Mouse (Mus musculus) cerebral cortex, adult 2 months (tissue): ENCODE data around the gene Vav3.

Experiments used
- whole genome bisulfite sequencing: fragments of 180-500 bp; shearing (Covaris S2); methylation state at CpG from one replicate; pipeline ENCODE4 v1.1.7; 2018; 5-methylcytosine and 5-hydroxymethylcytosine counted together

The Vav3 gene

DNA sequence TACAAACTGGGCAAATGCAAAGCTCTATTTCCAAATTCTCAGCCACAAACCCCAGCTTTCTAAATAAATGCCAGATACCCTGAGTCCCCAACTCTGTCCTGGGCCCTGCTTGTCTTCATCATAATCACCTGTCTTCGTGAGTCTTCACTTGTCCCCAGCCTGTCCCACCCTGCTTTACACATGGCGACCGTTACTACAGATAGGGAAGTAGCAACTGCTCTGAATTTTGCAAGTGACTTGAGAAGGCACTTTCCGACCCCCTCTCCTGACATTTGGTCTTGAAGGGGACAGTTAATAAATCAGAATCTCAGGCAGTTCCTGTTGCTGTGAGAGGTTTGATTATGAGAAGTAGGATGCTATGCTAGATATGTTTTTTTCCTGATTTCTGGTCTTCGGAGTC lies 13.4 kb downstream of the Vav3 start:
- WGBS, result 94% methylated on average over 5 of the region's 5 CpGs

DNA sequence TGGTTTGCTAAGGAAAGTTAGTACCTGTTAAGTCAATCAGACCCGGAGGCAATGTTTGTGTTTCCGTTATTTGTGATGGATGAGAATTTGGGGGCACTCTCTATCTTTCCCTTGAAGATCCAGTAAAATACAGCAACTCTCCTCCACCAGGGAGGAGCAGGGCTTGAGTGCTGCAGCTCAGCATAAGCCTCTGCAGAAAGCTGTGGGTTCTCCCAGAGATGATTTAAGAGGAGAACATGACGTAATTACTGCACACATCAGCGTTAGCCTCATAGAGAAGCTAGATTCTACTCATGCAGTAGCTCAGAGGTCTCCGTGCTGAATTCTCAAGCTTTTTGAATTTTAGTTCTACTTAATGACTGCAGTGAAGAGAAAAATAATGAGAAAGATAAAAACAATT lies 14.7 kb downstream of the Vav3 start:
- 90% methylated on average over 5 of the region's 5 CpGs for WGBS

DNA sequence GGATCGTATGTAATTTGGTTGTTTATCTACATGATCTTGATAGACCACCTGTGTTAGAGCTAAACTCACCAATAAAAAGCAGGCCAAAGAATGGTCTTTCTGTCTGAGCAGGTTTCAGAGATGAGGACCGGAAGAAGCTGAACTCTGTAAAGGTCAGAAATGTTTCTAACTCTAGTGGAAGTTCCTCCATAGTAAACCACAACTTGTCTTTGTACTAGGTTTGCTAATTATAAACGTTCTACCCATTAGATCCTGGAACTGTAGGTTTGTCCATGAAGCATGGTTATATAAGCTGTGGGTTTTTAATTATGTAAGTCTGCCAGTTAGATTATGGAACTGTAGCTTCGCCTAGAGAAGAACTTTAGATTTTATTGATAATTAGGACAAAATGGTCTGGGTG lies 20.3 kb downstream of the Vav3 start:
- WGBS, result 81% methylated on average over 4 of the region's 4 CpGs

DNA sequence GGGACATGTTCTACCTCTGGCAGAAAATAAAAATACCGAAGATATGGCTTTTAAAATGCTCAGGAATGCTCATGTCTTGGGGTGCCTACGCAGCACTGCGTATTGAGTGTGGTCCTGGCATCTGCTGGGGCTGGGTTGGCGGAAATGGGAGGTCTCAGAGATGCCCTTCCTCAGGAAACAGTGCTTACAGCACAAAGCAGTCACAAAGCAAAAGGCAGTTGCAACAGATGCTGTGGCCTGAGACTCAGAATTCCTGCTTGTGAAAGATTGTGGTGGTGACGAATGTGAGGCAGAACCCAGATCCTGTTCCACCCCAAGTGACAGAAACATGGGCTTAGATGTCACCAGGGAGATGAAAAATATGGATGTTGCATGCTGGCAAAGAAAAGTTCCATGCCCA lies 21.4 kb downstream of the Vav3 start:
- WGBS, result 77% methylated on average over 5 of the region's 5 CpGs

DNA sequence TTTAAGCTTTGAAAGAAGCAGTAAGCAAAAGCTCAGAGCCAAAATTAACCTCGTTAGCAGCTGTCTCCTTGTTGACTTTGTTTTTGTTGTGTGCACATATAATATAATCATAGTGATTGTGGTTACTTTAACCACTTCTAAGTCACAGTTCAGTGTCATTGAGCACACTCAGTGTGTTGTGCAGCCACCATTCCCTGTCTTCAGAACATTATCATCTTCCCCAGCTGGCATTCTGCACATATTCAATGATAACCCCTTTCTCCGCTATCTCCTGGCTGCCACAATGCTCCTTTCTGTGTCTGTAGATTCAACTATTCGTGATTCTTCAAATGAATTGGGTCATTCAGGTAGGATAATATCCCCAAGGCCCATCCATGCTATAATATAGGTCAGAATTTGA lies 21.9 kb downstream of the Vav3 start:
- 80% methylated on average over 3 of the region's 3 CpGs for WGBS

DNA sequence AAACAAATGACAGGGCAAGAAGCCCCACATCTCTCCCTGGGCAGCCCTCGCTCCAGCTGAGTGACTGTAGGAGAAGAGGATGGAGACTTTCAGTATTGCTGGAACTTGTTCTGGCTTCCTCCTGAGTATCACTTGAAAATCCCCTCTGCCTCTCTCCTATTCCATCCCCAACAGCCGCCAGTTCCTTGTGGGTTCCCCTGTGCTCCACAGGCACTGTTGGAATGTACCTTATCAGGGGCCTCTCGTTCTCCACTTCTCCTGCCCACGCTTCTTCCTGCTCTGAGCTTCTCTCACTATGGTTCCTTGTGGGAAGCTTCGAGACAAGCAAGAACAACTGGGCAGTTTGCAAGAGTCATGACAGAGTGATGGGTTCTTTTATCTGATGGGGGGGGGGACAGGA lies 23.1 kb downstream of the Vav3 start:
- WGBS, result 87% methylated on average over 5 of the region's 5 CpGs

DNA sequence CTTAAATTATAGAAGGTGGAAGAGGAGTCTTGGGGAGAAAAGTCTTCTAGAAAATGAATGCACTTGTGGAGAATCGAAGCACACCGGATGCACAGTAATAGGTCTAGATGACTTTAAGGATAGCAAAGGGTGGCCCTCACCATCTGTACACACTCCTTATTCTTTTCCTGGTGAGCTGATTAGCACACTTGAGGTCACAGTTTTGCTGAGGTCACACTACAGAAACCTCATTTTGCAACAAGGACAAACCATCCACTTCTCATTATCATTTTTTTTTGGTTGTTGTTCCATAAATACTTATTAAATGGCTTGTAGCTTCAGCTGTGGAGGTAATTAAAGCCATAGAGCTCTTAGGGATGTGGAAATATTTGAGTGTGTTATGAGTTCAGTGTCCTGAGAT lies 25.4 kb downstream of the Vav3 start:
- 93% methylated on average over 2 of the region's 2 CpGs for WGBS

DNA sequence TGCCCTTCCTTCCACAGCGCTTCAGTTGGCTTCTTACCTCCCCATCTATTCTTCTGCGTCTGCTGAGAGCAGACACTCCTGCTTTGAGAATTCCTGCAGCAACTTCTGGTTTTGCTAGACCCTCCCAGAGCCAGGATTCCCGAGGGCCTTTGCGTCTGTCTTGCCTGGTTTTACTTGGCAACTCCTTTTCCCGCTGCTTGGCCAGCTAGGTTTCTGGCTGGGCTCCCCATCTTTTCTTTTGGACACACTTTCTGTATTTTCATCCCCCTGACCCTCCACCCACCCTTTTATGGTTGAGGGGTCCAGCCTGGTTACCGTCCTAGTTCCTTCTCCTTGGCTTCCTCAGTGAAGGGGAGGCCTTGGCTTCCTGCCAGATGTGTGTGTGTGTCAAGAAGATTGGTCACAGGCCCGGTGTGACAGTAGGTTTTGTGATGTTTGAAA lies 26.0 kb downstream of the Vav3 start:
- WGBS, result 58% methylated on average over 7 of the region's 7 CpGs

DNA sequence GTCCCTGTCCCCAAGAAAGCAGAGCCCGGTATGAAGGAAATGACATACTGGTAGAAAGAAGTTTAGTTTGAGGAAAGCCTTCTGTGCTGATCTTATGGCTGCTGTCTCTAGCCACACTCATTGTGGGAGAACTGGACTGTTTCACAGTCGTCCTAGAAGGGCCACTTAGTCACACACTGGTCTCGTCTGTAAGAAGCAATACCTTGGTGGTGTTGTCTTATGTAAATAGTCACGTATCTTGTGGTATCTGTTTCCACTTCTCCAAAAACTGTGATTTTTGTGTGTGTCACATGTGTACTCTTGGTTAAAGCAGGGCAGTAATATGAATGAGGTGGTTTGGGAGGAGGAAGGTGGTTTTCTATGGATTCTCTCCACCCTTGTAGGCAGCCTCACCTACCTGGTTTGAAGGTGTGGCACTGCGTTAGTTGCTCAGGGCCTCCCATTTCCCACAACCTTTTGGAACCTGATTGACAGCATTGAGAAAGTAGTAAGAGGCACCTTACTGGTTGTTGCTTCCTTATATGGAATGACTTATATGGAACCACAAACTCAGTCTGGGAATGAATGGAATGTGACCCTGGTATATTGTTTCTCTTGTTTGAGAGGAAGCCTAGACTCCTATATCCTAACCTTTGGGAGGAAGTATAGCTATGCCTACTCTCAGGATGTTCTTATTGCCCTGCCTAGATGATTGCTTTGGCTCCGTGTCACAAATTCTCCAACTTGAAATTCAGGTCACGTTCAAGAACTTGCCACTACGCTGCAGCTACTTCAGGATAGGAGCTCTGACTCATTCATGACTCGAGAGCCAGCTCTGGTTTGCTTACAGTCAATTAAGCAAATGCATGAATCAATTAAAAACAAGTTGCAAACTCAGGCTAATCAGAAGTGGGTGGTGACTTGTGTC lies 28.2 kb downstream of the Vav3 start:
- WGBS, result 61% methylated on average over 9 of the region's 9 CpGs

DNA sequence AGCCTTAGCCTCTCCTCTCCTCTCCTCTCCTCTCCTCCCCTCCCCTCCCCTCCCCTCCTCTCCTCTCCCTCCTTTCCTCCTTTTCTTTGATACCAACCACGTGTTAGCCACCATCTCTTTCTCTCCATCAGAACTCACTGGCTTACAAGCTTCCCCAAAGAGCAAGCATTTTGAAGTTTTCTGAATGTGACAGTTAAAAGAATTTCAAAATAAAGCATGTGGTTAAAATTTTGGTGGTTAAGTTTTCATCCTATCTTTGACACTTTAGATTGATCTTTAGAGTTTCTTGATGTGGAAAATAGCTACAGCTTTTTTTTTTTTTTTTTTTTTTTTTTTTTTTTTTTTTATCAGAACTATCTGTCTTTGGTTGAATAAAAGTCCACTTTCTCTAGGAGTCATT lies 31.1 kb downstream of the Vav3 start:
- WGBS, result 40% methylated on average over 1 of the region's 1 CpGs

DNA sequence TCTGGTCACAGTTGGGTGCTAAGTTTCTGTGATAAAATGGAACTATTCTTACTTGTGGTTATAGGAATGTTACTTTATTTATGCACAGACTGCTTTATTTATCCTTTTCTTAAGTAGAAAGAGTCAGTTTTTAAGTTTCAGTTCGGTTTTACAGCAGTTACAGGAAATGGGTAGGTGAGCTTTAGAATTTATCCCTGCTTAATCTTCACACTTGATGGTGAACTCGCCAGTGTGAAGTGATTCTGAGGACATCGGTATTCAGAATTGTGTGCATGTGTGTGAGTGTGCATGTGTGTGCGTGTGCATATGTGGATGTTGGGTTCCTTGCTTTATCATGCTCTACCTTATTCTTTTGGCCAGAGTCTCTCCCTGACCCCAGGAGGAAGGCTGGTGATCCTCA lies 32.2 kb downstream of the Vav3 start:
- WGBS, result 82% methylated on average over 4 of the region's 4 CpGs

DNA sequence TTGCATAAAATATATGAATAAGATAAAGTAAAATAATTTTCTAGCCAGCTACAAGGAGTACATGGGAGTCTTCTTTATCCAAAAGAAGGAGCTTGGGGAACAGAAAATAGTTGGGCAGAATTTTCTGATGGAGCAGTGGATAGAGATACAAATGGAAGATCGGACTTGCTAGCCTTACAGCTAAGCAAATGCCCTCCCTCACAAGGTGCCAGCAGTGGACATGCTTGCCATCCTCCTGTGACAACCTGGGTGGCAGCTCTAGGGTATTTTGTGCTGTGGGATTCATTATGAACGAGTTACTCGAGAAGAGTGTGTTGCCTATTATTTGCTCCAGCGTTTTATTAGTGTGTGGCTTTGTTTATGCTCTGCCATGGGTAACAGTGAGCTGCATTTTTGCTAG lies 37.8 kb downstream of the Vav3 start:
- WGBS, result 69% methylated on average over 4 of the region's 4 CpGs

DNA sequence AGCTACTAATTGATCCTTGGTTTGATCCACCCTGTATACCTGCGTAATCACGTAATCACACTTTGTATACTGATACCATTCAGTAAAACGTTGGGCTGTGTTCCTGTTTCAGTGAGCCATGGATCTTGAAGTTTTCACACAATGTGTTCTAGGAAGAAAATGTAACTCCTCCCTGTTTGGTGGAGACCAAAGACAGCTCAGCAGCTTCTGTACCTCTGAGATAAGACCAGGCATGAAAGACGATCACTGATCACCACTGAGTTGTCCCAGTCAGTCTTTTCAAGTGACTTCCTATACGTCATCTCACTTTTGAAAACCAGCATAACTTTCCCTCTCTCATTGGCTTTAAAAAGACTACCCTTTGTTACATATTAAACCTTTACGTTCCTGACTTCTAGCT lies 38.2 kb downstream of the Vav3 start:
- WGBS, result 84% methylated on average over 6 of the region's 6 CpGs

DNA sequence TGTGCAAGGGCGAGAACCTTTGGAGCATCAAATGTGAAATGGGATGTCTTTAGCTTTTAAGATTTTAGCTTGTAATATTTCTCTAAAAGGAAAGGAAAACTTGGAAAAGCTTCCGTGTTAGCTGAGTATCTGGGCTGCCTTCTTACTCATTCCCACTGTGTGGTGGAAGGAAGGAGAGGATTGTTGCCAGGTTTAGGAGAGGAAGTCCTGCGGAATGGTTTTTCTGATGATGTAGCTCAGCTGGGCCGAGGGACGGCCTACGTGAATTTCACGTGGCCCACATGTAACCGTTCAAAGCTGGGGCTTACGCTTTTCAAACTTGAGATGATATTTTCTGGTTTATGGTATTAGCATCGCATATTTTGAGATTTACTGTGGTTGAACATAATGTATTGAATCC lies 48.3 kb downstream of the Vav3 start:
- 88% methylated on average over 10 of the region's 10 CpGs for WGBS

DNA sequence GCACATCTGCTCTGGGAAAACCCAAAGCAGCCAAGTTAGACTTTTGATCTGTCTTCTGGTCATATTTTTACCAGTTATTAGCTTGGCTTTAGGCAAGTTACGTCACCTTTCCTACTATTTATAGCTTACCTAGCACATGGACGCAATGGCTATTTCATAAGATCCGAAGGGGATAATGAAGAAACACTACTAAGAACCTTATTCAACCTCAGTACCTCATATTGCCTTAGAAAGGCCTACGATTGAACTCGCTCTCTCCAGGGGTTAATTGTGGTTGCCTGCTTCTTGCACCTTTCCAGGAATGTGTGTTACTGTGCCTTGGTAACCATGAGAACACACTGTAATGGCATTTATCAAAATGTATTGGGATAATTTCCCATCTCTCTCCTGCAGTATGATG lies 61.1 kb downstream of the Vav3 start:
- WGBS, result 94% methylated on average over 5 of the region's 5 CpGs

DNA sequence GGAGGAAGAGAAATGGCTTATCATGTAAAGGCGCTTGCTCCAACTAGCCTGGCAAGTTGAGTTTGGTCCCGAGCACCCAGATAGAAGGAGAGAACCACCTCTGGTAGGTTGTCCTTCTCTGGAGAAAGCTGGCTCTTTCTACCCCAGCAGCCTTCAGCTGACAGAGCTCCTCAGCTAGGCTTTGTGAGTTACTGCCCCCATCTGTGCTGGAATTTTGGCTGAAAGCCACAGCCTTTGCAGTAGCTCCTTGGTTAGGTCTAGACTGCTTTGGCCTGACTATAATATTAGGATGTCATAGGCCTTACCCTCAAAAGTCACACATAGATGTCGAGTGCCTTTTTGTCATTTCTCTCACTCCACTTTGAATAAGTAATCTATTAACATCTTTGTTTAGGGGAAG lies 70.8 kb downstream of the Vav3 start:
- WGBS, result 90% methylated on average over 3 of the region's 3 CpGs

DNA sequence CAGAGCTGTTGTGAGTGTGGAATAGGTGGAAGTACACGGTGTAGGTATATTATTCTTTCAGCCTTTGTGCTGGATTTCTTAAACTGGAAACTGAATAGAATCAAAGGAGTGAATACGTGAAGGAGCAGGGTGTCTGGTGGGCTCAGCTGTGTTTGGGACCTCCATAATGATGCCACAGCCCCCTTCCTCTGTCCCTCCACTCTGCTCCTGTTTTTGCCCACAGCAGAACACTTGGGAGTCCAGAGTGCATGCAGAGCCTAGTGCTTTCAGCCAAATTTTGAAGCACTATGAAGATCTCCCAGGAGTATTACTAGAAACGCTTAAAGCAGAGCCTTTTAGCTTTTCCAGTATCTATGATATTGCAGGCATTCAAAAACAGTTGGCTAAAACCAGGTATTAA lies 80.0 kb downstream of the Vav3 start:
- WGBS, result 73% methylated on average over 3 of the region's 3 CpGs

DNA sequence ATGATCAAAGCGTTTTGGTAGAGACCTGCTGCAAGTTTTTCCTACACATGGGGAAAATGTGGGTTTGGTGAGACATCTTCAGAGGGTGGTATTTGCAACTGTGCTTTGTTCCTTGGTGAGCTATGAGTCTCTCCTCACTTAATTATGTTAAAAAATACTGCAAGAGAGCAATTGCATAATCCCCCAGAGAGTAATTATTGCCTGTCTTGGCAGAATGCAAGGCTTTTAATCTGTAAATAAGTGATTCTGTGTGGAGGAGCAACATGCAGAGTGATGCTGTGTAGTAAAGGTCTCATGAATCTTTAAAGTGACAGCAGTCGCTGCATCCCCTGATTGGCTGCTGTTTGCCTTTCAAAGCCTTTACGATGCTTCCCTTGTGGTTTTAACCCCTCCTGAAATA lies 80.6 kb downstream of the Vav3 start:
- WGBS, result 57% methylated on average over 3 of the region's 3 CpGs

DNA sequence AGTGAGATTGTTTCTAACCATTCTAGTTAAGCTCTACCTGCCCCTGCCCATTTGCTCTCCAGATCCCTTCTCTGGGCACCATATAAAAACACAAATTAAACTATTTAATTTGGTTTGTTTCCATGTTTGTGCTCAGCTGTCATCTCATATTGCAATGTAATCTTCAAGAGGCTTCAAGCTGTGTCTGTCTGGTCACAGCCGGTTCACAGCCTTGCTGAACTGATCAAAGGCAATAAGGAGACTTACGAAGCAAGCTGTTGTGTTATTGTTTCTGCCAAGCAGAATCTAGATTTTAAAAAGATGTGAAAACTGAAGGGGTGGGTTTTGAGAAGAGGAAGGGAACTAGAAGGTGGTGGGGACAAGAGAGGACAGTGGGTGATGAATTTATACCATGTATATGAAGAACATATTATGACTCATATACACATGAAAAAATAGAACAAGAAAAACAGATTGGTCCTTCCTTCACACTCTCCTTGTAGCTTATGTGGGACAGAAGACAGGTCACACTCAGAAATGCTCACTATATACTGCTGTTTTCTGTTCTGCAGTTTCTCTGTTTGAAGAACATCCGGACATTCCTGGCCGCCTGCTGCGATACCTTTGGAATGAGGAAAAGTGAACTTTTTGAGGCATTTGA lies 83.1 kb downstream of the Vav3 start:
- WGBS, result 64% methylated on average over 5 of the region's 5 CpGs

DNA sequence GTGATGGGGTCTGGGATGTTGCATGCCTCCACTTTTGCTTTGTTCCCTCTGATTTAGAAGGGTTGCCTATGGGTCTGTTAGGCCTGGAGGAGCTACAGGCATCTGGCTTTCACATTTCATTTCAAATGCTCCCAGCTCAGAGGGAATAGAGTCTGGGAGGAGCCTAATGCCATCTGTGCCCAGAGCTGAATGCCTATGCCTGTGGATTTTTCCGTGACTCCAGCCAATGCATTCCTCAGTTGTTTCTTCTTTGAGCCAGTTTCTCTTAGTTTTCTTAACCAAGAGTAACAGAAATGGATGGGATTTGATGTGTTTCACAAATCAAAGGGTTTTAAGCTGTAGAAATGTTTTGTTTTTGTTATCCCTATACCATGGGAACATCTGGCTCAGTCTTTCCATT lies 90.8 kb downstream of the Vav3 start:
- WGBS, result 31% methylated on average over 1 of the region's 1 CpGs

DNA sequence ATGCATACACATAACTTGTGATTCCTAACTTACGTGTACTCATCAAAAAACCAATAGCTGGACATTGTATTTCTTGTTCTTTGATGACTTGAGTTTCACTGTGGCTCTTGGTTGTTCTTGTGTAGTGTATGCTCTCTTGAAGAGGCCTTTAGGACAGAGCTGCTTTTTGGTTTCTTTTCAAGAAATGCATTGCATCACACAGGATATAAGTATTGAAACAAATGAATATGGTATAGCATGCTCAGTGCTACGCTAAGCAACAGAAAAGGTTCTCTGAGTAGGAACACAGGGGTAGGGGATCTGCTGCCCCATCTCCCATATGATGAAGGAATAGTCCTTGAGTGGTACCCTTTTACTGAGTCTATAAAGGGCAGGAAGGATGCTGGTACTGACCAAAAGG lies 98.1 kb downstream of the Vav3 start:
- WGBS, result 95% methylated on average over 2 of the region's 2 CpGs

DNA sequence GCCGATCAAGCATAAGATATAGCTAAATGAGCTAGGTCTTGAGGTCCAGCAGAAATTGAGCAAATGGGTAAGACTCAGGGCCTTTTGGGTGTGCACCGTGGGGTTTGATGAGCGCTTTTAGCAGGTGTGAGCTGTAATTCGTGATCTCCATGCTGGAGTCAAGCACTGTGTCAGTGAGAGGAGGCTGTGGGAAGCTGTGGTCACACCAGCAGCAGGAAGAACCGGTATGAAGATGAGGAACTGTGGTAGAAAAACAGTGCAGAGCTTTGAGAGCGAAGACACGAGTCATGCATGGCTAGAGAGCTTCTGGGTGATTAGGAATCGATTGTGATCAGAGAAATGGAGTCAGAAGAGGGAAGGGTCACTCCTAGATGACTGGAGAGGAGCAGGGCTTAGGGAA lies 98.8 kb downstream of the Vav3 start:
- WGBS, result 84% methylated on average over 8 of the region's 8 CpGs

DNA sequence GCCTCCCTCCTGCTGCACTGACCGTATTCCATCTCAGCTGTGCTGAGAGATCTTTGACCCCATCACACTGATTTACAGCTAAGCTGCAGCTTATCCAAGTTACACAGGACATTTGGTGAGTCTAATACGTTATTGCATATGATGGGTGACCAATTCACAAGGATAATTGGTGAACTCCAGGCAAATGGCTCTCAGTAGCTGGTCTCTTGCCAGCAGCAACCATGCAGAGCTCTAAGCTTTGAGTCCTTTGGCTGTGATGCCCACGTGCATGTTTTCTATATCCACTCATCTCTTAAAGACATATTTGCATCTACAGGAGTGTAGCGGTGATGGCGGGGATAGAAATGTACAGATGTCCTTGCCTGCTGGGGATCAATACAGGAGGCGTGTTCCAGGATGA lies 99.5 kb downstream of the Vav3 start:
- 85% methylated on average over 6 of the region's 6 CpGs for WGBS
